Mouse (Mus musculus): ENCODE results near the gene B230118H07Rik.

B230118H07Rik gene

DNA sequence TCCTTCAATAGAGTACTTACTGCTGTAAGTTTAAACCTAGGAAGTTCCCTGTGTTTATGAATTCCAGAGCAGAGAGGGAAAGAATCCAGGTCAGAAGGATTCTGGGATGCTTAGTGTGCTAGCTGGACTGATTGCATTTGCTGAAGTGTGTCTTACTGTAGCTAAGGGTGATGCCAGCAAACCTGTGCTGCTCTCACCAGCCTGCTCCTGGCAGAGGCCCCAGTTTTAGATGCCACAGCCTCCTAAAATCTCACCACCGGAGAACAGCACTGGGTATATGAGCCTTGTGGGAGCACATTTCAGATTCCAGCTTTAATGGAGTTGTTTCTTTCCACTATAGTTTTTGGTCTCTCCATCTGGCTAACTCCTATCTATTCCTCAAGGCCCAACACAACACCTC is 129.4 kb downstream of the B230118H07Rik start:
- no peak for DNase-seq
